Mouse (Mus musculus): ENCODE results near the gene Gpr107. TPM values are rescaled to one million over a fixed set of nuclear protein-coding genes. Genes with fewer than 3 reads are reported as not detected.

Gene Gpr107
- polyA plus RNA-seq, 1 experiment from 2014 or later: 17.3 TPM

- peaks cover 14% of the 10 kb centered on the region for H3K4me1 ChIP-seq (replicated peaks; ENCODE audit: control insufficient read depth, insufficient read depth, low read length)
- peak within 1 kb of the TSS; percentile 19; the same call in 1 of the 2 replicates for H3K27ac ChIP-seq (ENCODE audit: low read depth, low read length)
- peak within 1 kb of the TSS; percentile 70 for H3K9ac ChIP-seq (ENCODE audit: low read depth, low read length)
- peak; percentile 69 for DNase-seq (ENCODE audit: low spot score)
- no peaks in the 10 kb centered on the region for H3K9me3 ChIP-seq (ENCODE audit: control insufficient read depth, low read length)
- H3K4me2 ChIP-seq: peak within 1 kb of the TSS; percentile 78
- H3K27me3 ChIP-seq (replicated peaks; ENCODE audit: control insufficient read depth, insufficient read depth, low read length): peaks cover 67% of the 10 kb centered on the region
- ATAC-seq (replicated peaks; ENCODE audit: low FRiP score): peak; percentile 65
- H3K4me3 ChIP-seq (ENCODE audit: low read depth, low read length): peak within 1 kb of the TSS; percentile 68
- H3K36me3 ChIP-seq (ENCODE audit: control insufficient read depth, insufficient read depth, low read length): no peaks in the 10 kb centered on the region
- WGBS: 1% methylated on average over 71 of the region's 89 CpGs
Observed at GRCm38 (mm10) chr2:31245491-31246141, 93.5 kb downstream of the Gpr107 start, which contains the start of gene Ncs1. TSS of gene Ncs1 (plus strand) at chr2:31245823.

GRCm38 (mm10) chr2:31246251-31246971 lies 94.3 kb downstream of the Gpr107 start:
- Histone ChIP-seq H3K4me1 (replicated peaks; ENCODE audit: control insufficient read depth, insufficient read depth, low read length) (peaks cover 14% of the 10 kb centered on the region), H3K9me3 (ENCODE audit: control insufficient read depth, low read length) (no peaks in the 10 kb centered on the region), H3K4me2 (peak overlapping the region; percentile 78), H3K27ac (ENCODE audit: low read depth, low read length) (no peak overlapping the region), H3K9ac (ENCODE audit: low read depth, low read length) (peak overlapping the region; percentile 70), H3K27me3 (replicated peaks; ENCODE audit: control insufficient read depth, insufficient read depth, low read length) (peaks cover 64% of the 10 kb centered on the region), H3K4me3 (ENCODE audit: low read depth, low read length) (peak overlapping the region; percentile 68), H3K36me3 (ENCODE audit: control insufficient read depth, insufficient read depth, low read length) (no peaks in the 10 kb centered on the region)
- DNase-seq (ENCODE audit: low spot score): peak; percentile 51
- WGBS: 1% methylated on average over 40 of the region's 41 CpGs
- ATAC-seq (replicated peaks; ENCODE audit: low FRiP score): no peak

GRCm38 (mm10) chr2:31248856-31249255 lies 96.7 kb downstream of the Gpr107 start:
- no peaks in the 10 kb centered on the region for H3K9me3 ChIP-seq (ENCODE audit: control insufficient read depth, low read length)
- no peak for DNase-seq (ENCODE audit: low spot score)
- 60% methylated on average over 6 of the region's 6 CpGs for WGBS
- H3K36me3 ChIP-seq (ENCODE audit: control insufficient read depth, insufficient read depth, low read length): no peaks in the 10 kb centered on the region
- no peak overlapping the region for H3K9ac ChIP-seq (ENCODE audit: low read depth, low read length)
- H3K4me3 ChIP-seq (ENCODE audit: low read depth, low read length): no peak overlapping the region
- ATAC-seq (replicated peaks; ENCODE audit: low FRiP score): no peak
- peaks cover 40% of the 10 kb centered on the region for H3K27me3 ChIP-seq (replicated peaks; ENCODE audit: control insufficient read depth, insufficient read depth, low read length)
- H3K27ac ChIP-seq (ENCODE audit: low read depth, low read length): no peak overlapping the region
- no peak overlapping the region for H3K4me2 ChIP-seq
- H3K4me1 ChIP-seq (replicated peaks; ENCODE audit: control insufficient read depth, insufficient read depth, low read length): peaks cover 14% of the 10 kb centered on the region

- DNase-seq (ENCODE audit: low spot score) (no peak), ATAC-seq (replicated peaks; ENCODE audit: low FRiP score) (no peak)
- H3K9ac ChIP-seq (ENCODE audit: low read depth, low read length): no peak overlapping the region
- H3K4me1 ChIP-seq (replicated peaks; ENCODE audit: control insufficient read depth, insufficient read depth, low read length): peaks cover 13% of the 10 kb centered on the region
- H3K4me2 ChIP-seq: no peak overlapping the region
- WGBS: 84% methylated on average over 4 of the region's 4 CpGs
- H3K4me3 ChIP-seq (ENCODE audit: low read depth, low read length): no peak overlapping the region
- H3K27ac ChIP-seq (ENCODE audit: low read depth, low read length): no peak overlapping the region
- H3K36me3 ChIP-seq (ENCODE audit: control insufficient read depth, insufficient read depth, low read length): no peaks in the 10 kb centered on the region
- H3K27me3 ChIP-seq (replicated peaks; ENCODE audit: control insufficient read depth, insufficient read depth, low read length): peaks cover 7% of the 10 kb centered on the region
- H3K9me3 ChIP-seq (ENCODE audit: control insufficient read depth, low read length): no peaks in the 10 kb centered on the region
Observed at GRCm38 (mm10) chr2:31252167-31252566, 100.1 kb downstream of the Gpr107 start.

GRCm38 (mm10) chr2:31253463-31253862 lies 101.3 kb downstream of the Gpr107 start:
- no peak for DNase-seq (ENCODE audit: low spot score)
- Histone ChIP-seq H3K4me3 (ENCODE audit: low read depth, low read length) (no peak overlapping the region), H3K9ac (ENCODE audit: low read depth, low read length) (no peak overlapping the region), H3K9me3 (ENCODE audit: control insufficient read depth, low read length) (no peaks in the 10 kb centered on the region), H3K4me2 (no peak overlapping the region), H3K27me3 (replicated peaks; ENCODE audit: control insufficient read depth, insufficient read depth, low read length) (no peaks in the 10 kb centered on the region), H3K27ac (ENCODE audit: low read depth, low read length) (no peak overlapping the region), H3K4me1 (replicated peaks; ENCODE audit: control insufficient read depth, insufficient read depth, low read length) (peaks cover 11% of the 10 kb centered on the region), H3K36me3 (ENCODE audit: control insufficient read depth, insufficient read depth, low read length) (no peaks in the 10 kb centered on the region)
- WGBS: 70% methylated on average over 3 of the region's 3 CpGs
- no peak for ATAC-seq (replicated peaks; ENCODE audit: low FRiP score)

- Histone ChIP-seq H3K4me3 (ENCODE audit: low read depth, low read length) (no peak overlapping the region), H3K4me1 (replicated peaks; ENCODE audit: control insufficient read depth, insufficient read depth, low read length) (peaks cover 20% of the 10 kb centered on the region; the same call in 1 of the 2 replicates), H3K27me3 (replicated peaks; ENCODE audit: control insufficient read depth, insufficient read depth, low read length) (no peaks in the 10 kb centered on the region), H3K4me2 (no peak overlapping the region), H3K9me3 (ENCODE audit: control insufficient read depth, low read length) (no peaks in the 10 kb centered on the region), H3K9ac (ENCODE audit: low read depth, low read length) (no peak overlapping the region), H3K36me3 (ENCODE audit: control insufficient read depth, insufficient read depth, low read length) (no peaks in the 10 kb centered on the region), H3K27ac (ENCODE audit: low read depth, low read length) (no peak overlapping the region)
- DNase-seq (ENCODE audit: low spot score): no peak
- 78% methylated on average over 3 of the region's 3 CpGs for WGBS
- no peak for ATAC-seq (replicated peaks; ENCODE audit: low FRiP score)
Observed at GRCm38 (mm10) chr2:31254806-31255205, 102.7 kb downstream of the Gpr107 start.

GRCm38 (mm10) chr2:31255952-31256938 lies 104.1 kb downstream of the Gpr107 start:
- Histone ChIP-seq H3K27ac (ENCODE audit: low read depth, low read length) (no peak overlapping the region; the same call in 1 of the 2 replicates), H3K9ac (ENCODE audit: low read depth, low read length) (no peak overlapping the region), H3K27me3 (replicated peaks; ENCODE audit: control insufficient read depth, insufficient read depth, low read length) (no peaks in the 10 kb centered on the region), H3K4me2 (peak overlapping the region; percentile 28), H3K4me1 (replicated peaks; ENCODE audit: control insufficient read depth, insufficient read depth, low read length) (peaks cover 20% of the 10 kb centered on the region; the same call in 1 of the 2 replicates), H3K36me3 (ENCODE audit: control insufficient read depth, insufficient read depth, low read length) (no peaks in the 10 kb centered on the region), H3K4me3 (ENCODE audit: low read depth, low read length) (no peak overlapping the region), H3K9me3 (ENCODE audit: control insufficient read depth, low read length) (no peaks in the 10 kb centered on the region)
- peak; percentile 62 for DNase-seq (ENCODE audit: low spot score)
- ATAC-seq (replicated peaks; ENCODE audit: low FRiP score): no peak; the same call in 1 of the 2 replicates
- 29% methylated on average over 21 of the region's 21 CpGs for WGBS

- Histone ChIP-seq H3K9ac (ENCODE audit: low read depth, low read length) (no peak overlapping the region), H3K4me1 (replicated peaks; ENCODE audit: control insufficient read depth, insufficient read depth, low read length) (peaks cover 20% of the 10 kb centered on the region; the same call in 1 of the 2 replicates), H3K36me3 (ENCODE audit: control insufficient read depth, insufficient read depth, low read length) (no peaks in the 10 kb centered on the region), H3K4me2 (no peak overlapping the region), H3K4me3 (ENCODE audit: low read depth, low read length) (no peak overlapping the region), H3K9me3 (ENCODE audit: control insufficient read depth, low read length) (no peaks in the 10 kb centered on the region), H3K27ac (ENCODE audit: low read depth, low read length) (no peak overlapping the region), H3K27me3 (replicated peaks; ENCODE audit: control insufficient read depth, insufficient read depth, low read length) (no peaks in the 10 kb centered on the region)
- 61% methylated on average over 6 of the region's 6 CpGs for WGBS
- no peak for ATAC-seq (replicated peaks; ENCODE audit: low FRiP score)
- no peak for DNase-seq (ENCODE audit: low spot score)
Observed at GRCm38 (mm10) chr2:31257096-31257495, 105.0 kb downstream of the Gpr107 start.
